Mouse (Mus musculus) left cerebral cortex, adult 2 months (tissue): ENCODE measurements at regions not wholly inside any gene's neighbourhood (a gene's known extent, or its start where the extent isn't known, plus 50 kb on each side); places are given as distances from the start of the nearest gene placed in this dataset.

Source experiments
- DNase-seq, 2 experiments: peaks; one replicate each; pipeline ENCODE4 v3.0.0; 2021 to 2022; ENCODE audit warnings: low spot score in 2 of 2, mixed read lengths in 1 of 2; ENCODE audit errors: extremely low spot score in 1 of 2
- H3K27ac ChIP-seq: fragments of 200-600 bp; 2 replicates; pipeline ENCODE4 v1.8.1; 2022
- H3K4me3 ChIP-seq: fragments of 200-600 bp; 2 replicates; pipeline ENCODE4 v1.8.1; 2022
- CTCF ChIP-seq: fragments of 200-600 bp; IDR thresholded peaks from 2 replicates; pipeline ENCODE4 v1.8.1; 2022; ENCODE audit warnings: antibody characterized with exemption, mild to moderate bottlenecking, moderate library complexity
- intact Hi-C: fragments of 180-260 bp; cut with DNase I; formaldehyde crosslinking; loops from one replicate; pipeline ENCODE4 v1.15.1; 2025

DNA sequence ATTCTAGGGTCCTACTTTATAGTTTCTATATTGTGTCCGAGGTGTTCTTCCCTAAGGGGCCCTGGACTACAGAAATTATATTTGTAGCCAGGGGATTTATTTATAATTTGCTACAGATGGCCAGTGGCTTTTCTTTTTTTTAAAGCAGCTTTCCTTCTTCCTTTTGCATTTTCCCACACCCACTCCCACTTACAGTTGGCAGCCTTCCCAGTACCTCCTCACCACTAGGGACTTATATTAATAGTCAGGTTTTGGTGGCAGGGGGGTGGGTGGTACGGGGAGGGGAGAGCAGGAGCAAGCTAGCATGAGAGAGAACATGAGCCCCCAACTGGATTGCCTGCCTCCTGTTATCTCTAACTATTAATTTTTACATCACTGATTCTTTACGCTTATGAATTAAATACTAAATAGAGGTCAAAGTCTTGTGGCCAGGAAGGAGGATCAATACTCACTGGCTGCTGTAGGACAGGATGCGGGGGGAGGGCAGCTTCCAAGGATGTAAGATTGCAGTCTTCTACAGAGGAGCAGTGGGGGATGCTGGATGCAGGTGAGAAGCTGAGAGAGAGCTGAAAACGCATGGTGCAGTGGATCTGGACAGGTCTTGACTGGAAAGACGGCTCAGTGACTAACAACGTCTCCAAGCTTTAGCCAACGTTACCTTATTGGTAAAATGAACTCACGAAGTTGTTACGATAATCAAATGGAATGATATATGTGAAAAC, 202.6 kb downstream of the Kcnrg start:
- H3K27ac ChIP-seq, result no peak overlapping the region
- no peak overlapping the region for H3K4me3 ChIP-seq
- TF ChIP-seq CTCF, result no peak
- intact Hi-C loops, result loop anchor here (5.0 kb wide), 1 partner anchor 128 kb away; no protein-coding TSS in a partner anchor
- peak in 1 of 2 experiments; percentile 35 for DNase-seq

DNA sequence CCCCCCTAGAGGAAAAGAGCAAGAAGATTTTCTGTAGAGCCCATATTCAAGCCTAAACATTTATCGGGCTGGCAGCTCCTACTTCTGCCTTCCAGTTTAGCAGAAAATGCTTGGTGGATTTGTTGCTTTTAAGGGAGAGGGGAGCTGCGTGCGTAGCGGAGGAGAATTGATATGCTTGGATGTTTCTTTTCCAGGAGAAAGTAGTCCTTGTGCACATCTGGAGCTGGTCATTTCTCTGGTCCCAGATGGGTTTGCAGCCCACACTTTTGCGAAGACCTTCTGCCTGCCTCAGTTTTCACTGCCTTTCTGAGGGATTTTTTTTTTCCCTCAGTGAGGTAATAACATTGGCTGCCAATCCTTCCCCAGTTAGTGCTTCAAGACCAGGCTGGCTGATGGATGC, 203.6 kb downstream of the Kcnrg start:
- TF ChIP-seq CTCF, result no peak
- intact Hi-C loops, result no loop called here
- no peak for DNase-seq
- Histone ChIP-seq H3K4me3 (no peak overlapping the region), H3K27ac (no peak overlapping the region)

DNA sequence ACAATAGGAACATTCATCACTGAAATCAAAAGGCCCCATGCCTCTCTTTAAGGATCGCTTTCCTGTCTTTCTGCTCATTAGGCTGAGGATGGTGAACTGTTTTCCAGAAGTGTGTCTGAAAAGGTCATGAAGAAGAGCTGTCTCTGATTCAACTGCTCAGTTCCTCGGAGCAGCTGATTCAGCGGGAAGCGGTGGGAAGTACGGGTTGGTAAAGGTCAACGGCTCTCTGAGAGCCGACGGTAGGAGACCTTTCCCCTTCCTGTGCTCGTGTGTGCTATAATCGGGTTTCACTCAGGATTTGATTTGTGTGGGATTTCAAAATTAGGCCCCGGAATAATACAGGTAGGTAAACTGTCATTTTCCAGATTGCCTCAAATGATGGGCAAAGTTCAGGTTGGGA, 210.5 kb downstream of the Kcnrg start:
- H3K4me3 ChIP-seq, result no peak overlapping the region
- intact Hi-C loops, result no loop called here
- TF ChIP-seq CTCF, result no peak
- H3K27ac ChIP-seq, result no peak overlapping the region
- DNase-seq, result no peak

DNA sequence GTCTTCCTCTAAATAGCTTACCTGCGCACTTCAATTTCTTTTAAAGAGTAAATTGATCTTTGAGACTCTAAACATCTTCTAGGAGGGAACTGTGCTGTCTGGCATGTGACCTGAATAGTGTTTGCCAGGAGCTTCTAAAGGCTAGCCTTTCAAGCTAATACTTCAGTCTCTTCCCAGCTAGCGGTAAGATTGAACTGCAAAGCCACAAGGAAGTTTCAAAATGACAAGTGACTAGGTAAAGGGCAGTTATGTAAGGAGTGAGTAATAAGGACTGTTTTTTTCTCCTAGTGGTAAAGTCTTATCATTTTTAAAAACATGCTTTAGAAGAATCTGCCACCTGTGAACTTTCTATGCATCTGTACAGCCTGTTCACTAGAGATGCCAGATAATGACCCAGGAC, 211.1 kb downstream of the Kcnrg start:
- intact Hi-C loops, result no loop called here
- Histone ChIP-seq H3K4me3 (no peak overlapping the region), H3K27ac (no peak overlapping the region)
- DNase-seq, result no peak
- TF ChIP-seq CTCF, result no peak

DNA sequence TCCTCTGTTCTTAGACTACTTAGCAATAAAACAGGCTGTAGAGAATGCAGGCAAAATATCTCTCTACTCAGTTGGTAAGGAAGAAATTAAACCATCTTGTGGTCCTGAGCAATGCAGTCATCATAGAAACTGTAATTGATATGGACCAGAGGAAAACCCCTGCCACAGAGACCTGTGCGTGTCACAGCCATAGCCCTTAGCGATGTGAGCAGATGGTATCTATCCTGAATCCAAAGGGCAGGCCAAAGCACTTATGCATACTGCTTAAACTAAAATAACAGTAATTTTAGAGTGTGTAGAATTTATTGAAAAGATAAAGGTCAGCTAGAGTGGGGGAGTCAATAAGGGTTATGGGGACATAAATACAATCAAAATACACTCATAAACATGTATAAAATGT, 212.0 kb downstream of the Kcnrg start:
- intact Hi-C loops, result no loop called here
- no peak overlapping the region for H3K4me3 ChIP-seq

DNA sequence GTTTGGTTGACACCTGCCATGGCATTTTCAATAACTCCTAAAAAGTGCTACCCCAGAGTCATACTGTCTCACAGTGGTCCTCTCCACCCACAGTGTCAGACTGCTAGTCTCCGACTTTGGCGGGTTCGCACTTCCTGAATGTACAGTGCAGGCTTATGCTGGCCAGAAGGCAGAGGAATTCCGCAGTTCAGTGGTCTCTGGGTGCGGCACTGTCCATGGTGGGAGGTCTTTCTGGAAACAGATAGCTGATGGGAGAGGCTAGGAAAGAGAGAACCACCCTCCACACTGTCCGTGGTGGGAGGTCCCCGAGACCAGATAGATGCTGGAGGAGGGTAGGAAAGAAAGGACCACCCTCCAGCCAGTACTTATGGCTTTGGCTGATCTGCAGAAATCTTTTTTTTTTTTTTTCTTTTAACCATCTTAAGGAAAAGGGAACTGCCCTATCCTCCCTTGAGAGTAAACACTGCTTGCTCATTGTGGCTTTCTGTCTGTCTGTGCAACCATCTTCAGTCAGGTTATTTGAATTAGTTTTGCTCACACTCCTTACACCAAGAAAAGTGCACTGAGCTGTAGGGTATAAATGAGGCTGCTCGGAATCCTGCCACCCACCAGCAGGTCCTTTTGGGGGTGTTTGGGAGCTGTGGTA, 227.2 kb downstream of the Kcnrg start:
- intact Hi-C loops, result no loop called here
- no peak for DNase-seq
- no peak for TF ChIP-seq CTCF
- Histone ChIP-seq H3K27ac (no peak overlapping the region), H3K4me3 (no peak overlapping the region)

More for the DNA sequence above, 212.0 kb downstream of the Kcnrg start:
- H3K27ac ChIP-seq, result no peak overlapping the region
- no peak for TF ChIP-seq CTCF
- no peak for DNase-seq

DNA sequence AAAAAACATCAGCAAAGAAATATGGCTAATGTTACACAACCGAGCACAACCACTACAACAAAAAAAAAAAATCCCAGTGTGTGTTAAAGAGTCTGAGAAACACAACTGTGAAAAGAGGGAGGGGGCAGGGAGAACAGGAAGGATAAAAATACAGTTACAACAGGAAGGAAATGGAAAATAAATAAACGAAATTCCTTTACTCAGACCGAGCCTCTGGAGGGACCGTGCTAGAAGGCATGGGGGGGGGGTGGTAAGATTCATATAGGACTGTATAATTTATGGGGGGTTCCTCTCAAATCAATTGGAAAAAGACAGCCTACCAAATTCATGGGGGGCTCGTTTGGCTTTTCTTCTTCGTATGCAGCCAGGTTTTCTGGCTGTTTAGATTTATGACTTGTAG, 228.5 kb downstream of the Kcnrg start:
- no peak for TF ChIP-seq CTCF
- intact Hi-C loops, result no loop called here
- H3K27ac ChIP-seq, result no peak overlapping the region
- no peak for DNase-seq
- H3K4me3 ChIP-seq, result no peak overlapping the region

GRCm38 (mm10) chr14:61836231-61836630, 229.0 kb downstream of the Kcnrg start:
- DNase-seq, result no peak
- no peak for TF ChIP-seq CTCF
- intact Hi-C loops, result no loop called here

GRCm38 (mm10) chr14:61836965-61837364, 229.7 kb downstream of the Kcnrg start:
- TF ChIP-seq CTCF, result no peak
- intact Hi-C loops, result no loop called here

More at GRCm38 (mm10) chr14:61836231-61836630, 229.0 kb downstream of the Kcnrg start:
- Histone ChIP-seq H3K27ac (no peak overlapping the region), H3K4me3 (no peak overlapping the region)

GRCm38 (mm10) chr14:61837851-61838250, 230.6 kb downstream of the Kcnrg start:
- no peak for TF ChIP-seq CTCF
- Histone ChIP-seq H3K4me3 (no peak overlapping the region), H3K27ac (no peak overlapping the region)
- no peak for DNase-seq
- intact Hi-C loops, result no loop called here

More at GRCm38 (mm10) chr14:61836965-61837364, 229.7 kb downstream of the Kcnrg start:
- Histone ChIP-seq H3K4me3 (no peak overlapping the region), H3K27ac (no peak overlapping the region)
- DNase-seq, result no peak

DNA sequence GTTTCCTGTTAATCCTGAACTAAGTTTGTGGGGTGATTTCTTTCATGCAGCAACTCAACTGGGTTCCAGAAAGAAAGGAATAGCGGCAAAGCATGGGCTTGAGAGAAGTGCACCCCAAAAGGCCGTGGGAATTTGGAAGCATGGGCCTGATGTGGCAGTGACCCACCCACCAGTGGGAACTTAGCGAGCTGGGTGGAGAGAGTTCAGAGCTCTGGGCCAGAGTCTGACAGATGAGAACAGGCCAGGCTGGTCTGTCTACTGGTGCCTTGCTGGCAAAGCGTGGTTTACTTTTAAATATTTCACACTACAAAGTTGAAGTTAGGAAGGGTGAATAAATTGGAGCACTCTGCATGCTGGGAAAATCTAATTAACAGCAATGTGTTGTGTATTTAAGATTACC, 235.2 kb downstream of the Kcnrg start:
- no peak overlapping the region for H3K27ac ChIP-seq
- TF ChIP-seq CTCF, result no peak
- intact Hi-C loops, result no loop called here
- no peak overlapping the region for H3K4me3 ChIP-seq
- DNase-seq, result no peak

GRCm38 (mm10) chr14:61846441-61846840, 239.2 kb downstream of the Kcnrg start:
- no peak for DNase-seq
- intact Hi-C loops, result no loop called here
- no peak overlapping the region for H3K27ac ChIP-seq
- no peak for TF ChIP-seq CTCF
- H3K4me3 ChIP-seq, result no peak overlapping the region

DNA sequence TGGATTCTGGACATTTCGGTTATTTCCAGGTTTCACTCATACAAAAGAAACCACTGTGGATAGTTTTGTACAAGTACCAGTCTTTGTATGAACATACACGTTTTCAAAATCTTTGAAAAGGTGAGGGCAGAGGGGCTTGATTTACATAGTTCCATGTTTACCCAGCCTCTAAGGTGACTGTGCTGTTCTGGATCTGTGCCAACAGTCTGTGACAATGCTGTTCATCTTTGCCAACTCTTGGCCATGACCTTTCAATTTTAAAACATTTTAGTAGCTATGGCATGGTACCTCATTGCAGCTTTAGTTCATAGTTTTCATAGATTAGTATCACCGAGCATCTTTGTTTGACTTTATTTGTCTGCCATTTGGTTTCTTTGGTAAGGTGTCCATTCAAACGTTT, 243.0 kb downstream of the Kcnrg start:
- intact Hi-C loops, result no loop called here
- no peak for DNase-seq
- Histone ChIP-seq H3K4me3 (no peak overlapping the region), H3K27ac (no peak overlapping the region)
- TF ChIP-seq CTCF, result no peak
